Mouse (Mus musculus) limb, embryonic 12.5 days (tissue): ENCODE measurements around the gene Pnpo. TPM values are rescaled to one million over a fixed set of nuclear protein-coding genes. Genes with fewer than 3 reads are reported as not detected.
A peak's percentile ranks its signal among the peaks of the same experiment; 100 is the strongest.

Source experiments
- ATAC-seq: fragments of 200-750 bp; cut with Nextera tagmentation; 2 replicates; pipeline ENCODE4 v1.8.0; 2017; ENCODE audit warnings: low read depth, moderate TSS enrichment; ENCODE audit not compliant: insufficient number of reproducible peaks, insufficient read depth, low FRiP score, low TSS enrichment
- H3K27ac ChIP-seq: fragments of 300-500 bp; sonication (generic); 2 replicates; pipeline ENCODE4 v1.5.1; 2016; ENCODE audit warnings: mild to moderate bottlenecking, moderate library complexity
- H3K27me3 ChIP-seq: fragments of 300-500 bp; sonication (generic); 2 replicates; pipeline ENCODE4 v1.6.1; 2016; ENCODE audit warnings: mild to moderate bottlenecking, moderate library complexity
- H3K36me3 ChIP-seq: fragments of 300-500 bp; sonication (generic); 2 replicates; pipeline ENCODE4 v1.6.1; 2016; ENCODE audit warnings: mild to moderate bottlenecking, moderate library complexity
- H3K4me1 ChIP-seq: fragments of 300-500 bp; sonication (generic); replicated peaks from 2 replicates; pipeline ENCODE4 v1.6.1; 2016
- H3K4me2 ChIP-seq: fragments of 300-500 bp; sonication (generic); 2 replicates; pipeline ENCODE4 v1.6.1; 2016; ENCODE audit warnings: mild to moderate bottlenecking, moderate library complexity
- H3K4me3 ChIP-seq: fragments of 300-500 bp; sonication (generic); replicated peaks from 2 replicates; pipeline ENCODE4 v1.5.1; 2016; ENCODE audit warnings: mild to moderate bottlenecking
- H3K9ac ChIP-seq: fragments of 300-500 bp; sonication (generic); replicated peaks from 2 replicates; pipeline ENCODE4 v1.6.1; 2016; ENCODE audit warnings: mild to moderate bottlenecking, moderate library complexity
- H3K9me3 ChIP-seq: fragments of 300-500 bp; sonication (generic); 2 replicates; pipeline ENCODE4 v1.6.1; 2016; ENCODE audit warnings: mild to moderate bottlenecking, moderate library complexity
- WGBS: fragments of 180-500 bp; shearing (Covaris S2); methylation state at CpG from one replicate; pipeline ENCODE4 v1.1.7; 2016; 5-methylcytosine and 5-hydroxymethylcytosine counted together
- polyA plus RNA-seq: library from polyadenylated mRNA; unstranded; fragments of >200 nt; fragmentation: Nextera tagmentation; extraction: Ambion mirVana; gene quantifications from 2 replicates; pipeline ENCODE4 v1.2.1, GENCODE M21; 2016

Gene Pnpo
- polyA plus RNA-seq, 1 experiment from 2014 or later = 19.7 TPM

DNA sequence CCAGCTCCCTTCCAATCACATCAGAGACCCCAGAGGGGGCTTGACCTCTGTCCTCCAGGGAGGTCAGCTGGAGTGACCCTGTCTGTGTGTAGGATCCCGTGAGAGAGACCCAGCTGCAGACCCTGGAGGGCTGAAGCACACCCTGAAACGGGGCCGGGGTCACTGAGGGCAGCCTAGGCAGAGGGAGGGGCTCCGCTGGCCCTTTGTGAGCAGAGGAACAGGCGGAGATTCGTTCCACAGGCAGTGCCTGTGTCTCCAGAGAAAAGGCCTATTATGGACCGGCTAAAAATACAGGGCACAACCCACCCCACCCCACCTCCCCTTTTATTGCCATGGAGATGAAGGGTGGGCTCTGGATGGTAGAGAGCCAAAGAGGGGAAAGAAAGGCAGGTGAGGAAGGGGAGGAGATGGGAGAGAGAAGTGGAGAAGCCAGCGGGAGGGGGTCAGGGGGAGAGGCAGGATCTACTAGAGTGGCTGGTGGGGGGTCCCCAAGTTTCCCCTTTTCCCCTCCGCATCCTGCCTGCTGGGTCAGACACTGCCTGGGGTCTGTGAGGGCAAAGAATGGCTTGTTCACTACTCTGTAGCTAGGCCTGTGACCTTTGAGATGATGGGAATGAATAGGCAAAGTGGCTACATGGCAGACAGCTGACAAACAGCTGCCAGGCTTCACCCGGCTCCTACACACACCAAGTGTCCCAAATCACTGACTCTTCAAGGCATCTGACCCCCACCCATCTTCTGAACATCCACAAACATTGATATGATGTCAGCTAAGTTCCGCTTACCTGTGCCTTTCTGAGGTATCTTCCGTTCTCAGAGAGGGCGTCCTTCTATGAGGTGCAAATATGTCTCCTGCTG, 44.1 kb downstream of the Pnpo start:
- Histone ChIP-seq H3K27me3 (peaks cover 6% of the 10 kb centered on the region; the same call in 1 of the 2 replicates), H3K27ac (no peak overlapping the region), H3K4me2 (peak overlapping the region; percentile 8; the same call in 1 of the 2 replicates), H3K9me3 (no peaks in the 10 kb centered on the region), H3K4me3 (no peak overlapping the region), H3K36me3 (no peaks in the 10 kb centered on the region), H3K4me1 (peaks cover 29% of the 10 kb centered on the region), H3K9ac (peak overlapping the region; percentile 48)
- WGBS = 40% methylated on average over 13 of the region's 13 CpGs
- ATAC-seq = no peak

DNA sequence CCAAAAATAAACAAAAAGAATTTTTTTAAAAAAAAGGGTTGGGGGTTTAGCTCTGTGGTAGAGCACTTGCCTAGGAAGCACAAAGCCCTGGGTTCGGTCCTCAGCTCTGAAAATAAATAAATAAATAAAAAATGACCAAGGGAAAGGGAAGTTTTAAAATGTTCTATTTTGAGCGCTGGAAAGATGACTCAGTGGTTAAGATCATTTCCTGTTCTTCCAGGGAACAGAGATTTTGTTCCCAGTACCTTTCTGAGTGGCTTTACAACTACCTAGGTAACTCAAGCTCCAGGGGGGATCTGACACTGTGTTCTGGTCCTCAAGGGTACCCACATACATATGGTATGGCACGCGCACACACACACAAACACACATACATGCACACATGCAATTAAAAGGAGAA, 47.9 kb downstream of the Pnpo start:
- Histone ChIP-seq H3K27me3 (no peaks in the 10 kb centered on the region), H3K9me3 (no peaks in the 10 kb centered on the region), H3K4me1 (peaks cover 13% of the 10 kb centered on the region), H3K4me3 (no peak overlapping the region), H3K27ac (no peak overlapping the region), H3K36me3 (no peaks in the 10 kb centered on the region), H3K4me2 (no peak overlapping the region), H3K9ac (no peak overlapping the region)
- 80% methylated on average over 4 of the region's 4 CpGs for WGBS
- ATAC-seq = no peak

DNA sequence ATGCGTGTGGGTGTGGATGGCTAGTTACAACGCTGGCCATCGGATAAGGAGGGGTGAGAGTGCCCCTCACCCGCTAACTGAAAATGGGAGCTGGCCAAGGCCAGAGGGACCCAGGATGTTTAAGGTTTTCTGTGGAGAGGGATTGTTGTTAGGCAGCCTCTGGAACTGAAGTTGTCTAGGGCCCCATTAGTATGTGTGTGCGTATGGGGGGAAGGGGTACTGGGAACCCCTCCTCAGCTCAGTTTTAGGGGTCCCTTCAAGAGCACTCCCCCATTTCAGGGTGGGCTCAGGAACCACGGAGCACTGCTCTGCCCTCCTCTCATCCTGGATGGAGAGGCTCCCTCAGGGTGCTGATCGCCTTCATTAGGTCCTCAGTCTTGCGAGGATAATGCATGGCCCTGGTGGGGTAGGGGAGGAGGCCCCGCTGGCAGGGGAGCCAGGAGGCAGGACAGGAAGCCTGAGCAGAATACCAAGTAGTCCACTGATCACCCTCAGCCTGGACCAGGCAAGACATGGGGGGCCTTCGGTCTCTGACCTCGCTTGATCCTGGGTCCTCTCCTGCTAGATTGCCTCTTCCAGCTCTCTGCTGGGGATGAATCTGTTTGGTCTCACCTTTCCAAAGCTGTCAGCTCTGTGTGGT, 50.5 kb downstream of the Pnpo start:
- H3K4me1 ChIP-seq = peaks cover 3% of the 10 kb centered on the region; the same call in 1 of the 2 replicates
- H3K27me3 ChIP-seq = no peaks in the 10 kb centered on the region
- H3K27ac ChIP-seq = no peak overlapping the region
- H3K36me3 ChIP-seq = no peaks in the 10 kb centered on the region
- no peak overlapping the region for H3K9ac ChIP-seq
- no peak overlapping the region for H3K4me3 ChIP-seq
- WGBS = 66% methylated on average over 11 of the region's 11 CpGs
- no peak overlapping the region for H3K4me2 ChIP-seq
- no peaks in the 10 kb centered on the region for H3K9me3 ChIP-seq
- no peak for ATAC-seq

DNA sequence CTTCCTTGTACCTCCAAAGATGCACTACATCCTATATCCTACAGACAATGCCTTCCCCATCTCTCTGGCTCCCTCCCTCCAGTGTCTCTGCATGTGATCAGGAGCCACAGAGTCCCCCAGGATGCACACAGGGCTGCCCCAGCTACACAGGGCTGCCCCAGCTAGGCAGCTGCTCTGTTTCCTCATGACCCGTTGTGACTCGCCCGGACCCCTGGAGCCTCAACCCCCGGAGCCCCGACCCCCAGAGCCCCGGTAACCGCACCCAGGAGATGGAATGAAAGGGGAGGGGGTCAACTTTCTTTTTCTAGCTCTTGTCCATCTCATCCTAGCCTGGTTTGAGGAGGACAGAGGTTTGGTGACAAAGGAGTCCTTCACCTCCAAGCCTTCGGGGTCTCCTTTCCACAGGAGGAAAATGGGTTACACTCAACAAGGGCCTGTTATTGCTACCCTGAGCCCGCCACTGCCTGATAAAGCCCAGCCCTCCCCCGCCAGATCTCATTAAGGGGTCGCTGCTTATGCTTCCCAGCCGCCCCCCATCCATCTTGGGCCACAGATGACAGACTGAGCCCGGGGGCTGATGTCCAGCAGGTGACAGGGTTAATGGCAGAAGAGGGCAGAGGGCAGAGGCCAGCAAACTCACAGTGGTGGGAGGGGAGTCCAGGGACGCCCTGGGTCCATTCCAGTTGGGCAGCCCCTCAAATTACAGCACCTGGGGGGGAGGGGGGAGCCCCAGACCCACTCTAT, 51.8 kb downstream of the Pnpo start:
- no peak overlapping the region for H3K4me3 ChIP-seq
- 0 out of 2 replicates have a peak overlapping the region, but pooled peaks have one; percentile 12 for H3K9ac ChIP-seq
- H3K4me2 ChIP-seq = no peak overlapping the region
- no peaks in the 10 kb centered on the region for H3K27me3 ChIP-seq
- no peaks in the 10 kb centered on the region for H3K9me3 ChIP-seq
- 19% methylated on average over 14 of the region's 14 CpGs for WGBS
- H3K27ac ChIP-seq = no peak overlapping the region
- H3K4me1 ChIP-seq = peaks cover 3% of the 10 kb centered on the region; the same call in 1 of the 2 replicates
- no peaks in the 10 kb centered on the region for H3K36me3 ChIP-seq
- ATAC-seq = no peak

Other genes with a start within 250 kb of the Pnpo start
- gene Snx11, start 166.4 kb downstream of the Pnpo start, polyA plus RNA-seq = 21.1 and 21.2 TPM in 2 replicates
- gene Cbx1, start 154.9 kb downstream of the Pnpo start, polyA plus RNA-seq = 184 and 189 TPM in 2 replicates
- gene Nfe2l1, start 114.0 kb downstream of the Pnpo start, polyA plus RNA-seq = 66.3 and 70.1 TPM in 2 replicates
- gene Copz2, start 94.1 kb downstream of the Pnpo start, polyA plus RNA-seq = 78.1 and 88.3 TPM in 2 replicates
- gene Cdk5rap3, start 27.5 kb downstream of the Pnpo start, polyA plus RNA-seq = 87.8 and 89.6 TPM in 2 replicates
- gene Prr15l, start 15.9 kb downstream of the Pnpo start, polyA plus RNA-seq = 0.84 and 1.1 TPM in 2 replicates
- gene Sp2, start 39.0 kb upstream of the Pnpo start, polyA plus RNA-seq = 13.7 and 17.8 TPM in 2 replicates
- gene Sp6, start 69.4 kb upstream of the Pnpo start, polyA plus RNA-seq = 6.5 and 7.7 TPM in 2 replicates
- gene Scrn2, start 86.0 kb upstream of the Pnpo start, polyA plus RNA-seq = 32.4 and 35.1 TPM in 2 replicates
- gene Lrrc46, start 97.4 kb upstream of the Pnpo start, polyA plus RNA-seq = 1.0 TPM in 2 replicates
- 80.0 and 80.5 TPM in 2 replicates for gene Mrpl10, start 97.6 kb upstream of the Pnpo start, polyA plus RNA-seq
- gene Osbpl7, start 106.6 kb upstream of the Pnpo start, polyA plus RNA-seq = 6.7 and 8.7 TPM in 2 replicates
- 0.17 TPM in 1 of 2 replicates, not detected in the other for gene Tbx21, start 171.3 kb upstream of the Pnpo start, polyA plus RNA-seq
- gene Tbkbp1, start 207.5 kb upstream of the Pnpo start, polyA plus RNA-seq = 8.0 and 8.7 TPM in 2 replicates
- 60.2 and 62.7 TPM in 2 replicates for gene Kpnb1, start 243.9 kb upstream of the Pnpo start, polyA plus RNA-seq